In the genomic region with DNA sequence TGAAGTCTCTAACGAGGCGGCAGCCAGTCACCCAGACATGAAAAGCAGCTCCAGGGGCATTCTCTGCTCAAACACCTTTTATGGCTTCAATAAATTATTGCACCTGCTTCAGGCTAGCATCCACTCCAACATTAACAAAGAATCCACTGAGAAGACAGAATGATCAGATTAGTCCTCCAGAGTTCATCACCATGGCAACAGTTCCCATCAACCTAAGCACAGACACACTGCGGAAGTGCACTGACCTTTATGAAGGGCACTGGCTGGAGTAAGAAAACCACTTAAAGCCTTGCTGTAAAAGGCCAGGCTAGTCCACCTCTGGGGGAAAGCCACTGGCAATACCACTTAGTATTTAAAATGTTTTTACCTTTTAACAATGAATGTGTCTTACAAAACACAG, we compare ENCODE assay signal across 11 mouse cellular contexts. TPM values are rescaled to one million over a fixed set of nuclear protein-coding genes. Genes with fewer than 3 reads are reported as not detected.
A peak's percentile ranks its signal among the peaks of the same experiment; 100 is the strongest.
DNase-seq lines count a peak whose midpoint lies in the region; ATAC-seq and TF ChIP-seq lines count a peak whose summit lies in the region.
"Had no signal": no experiment of that assay in that cellular context is flagged by ENCODE, and none has a peak within 500 bp of the region (broad histone marks: within the 10 kb centered on the region; RNA-seq: fewer than 3 reads in every experiment).

No protein-coding gene starts in this region.

- H3K9ac ChIP-seq in forebrain, embryonic 13.5 days, result no peak overlapping the region
- no peak overlapping the region for H3K9ac ChIP-seq in forebrain, embryonic 15.5 days (replicated peaks)
- no peak overlapping the region for H3K9ac ChIP-seq in kidney, postnatal 0 days (ENCODE audit: low read depth, low read length)
- no peak overlapping the region for H3K9ac ChIP-seq in kidney, embryonic 16.5 days (replicated peaks; ENCODE audit: low read length)
- H3K9ac ChIP-seq in intestine, embryonic 15.5 days, result no peak overlapping the region
- H3K9ac ChIP-seq: liver, embryonic 13.5 days; stomach, embryonic 15.5 days had no signal

- peaks cover 7% of the 10 kb centered on the region; the same call in 1 of the 2 replicates for H3K4me1 ChIP-seq in forebrain, embryonic 13.5 days
- no peaks in the 10 kb centered on the region for H3K4me1 ChIP-seq in forebrain, embryonic 15.5 days
- peaks cover 6% of the 10 kb centered on the region for H3K4me1 ChIP-seq in kidney, postnatal 0 days (replicated peaks; ENCODE audit: insufficient read depth, low read length)
- peaks cover 16% of the 10 kb centered on the region for H3K4me1 ChIP-seq in kidney, embryonic 16.5 days (ENCODE audit: insufficient read depth, low read length)
- H3K4me1 ChIP-seq in intestine, embryonic 15.5 days (replicated peaks), result peaks cover 6% of the 10 kb centered on the region; the same call in 1 of the 2 replicates

- H3K4me3 ChIP-seq in forebrain, embryonic 13.5 days, result no peak overlapping the region
- H3K4me3 ChIP-seq in forebrain, embryonic 15.5 days, result no peak overlapping the region
- no peak overlapping the region for H3K4me3 ChIP-seq in kidney, postnatal 0 days (replicated peaks; ENCODE audit: low read depth, low read length)
- H3K4me3 ChIP-seq in kidney, embryonic 16.5 days (ENCODE audit: low read length), result no peak overlapping the region
- H3K4me3 ChIP-seq in intestine, embryonic 15.5 days (replicated peaks), result no peak overlapping the region
- H3K4me3 ChIP-seq: left cerebral cortex, adult 2 months; liver, embryonic 13.5 days; stomach, embryonic 15.5 days had no signal

- H3K9me3 ChIP-seq in forebrain, embryonic 13.5 days (replicated peaks), result 0 out of 2 replicates have a peak, but pooled peaks cover 4% of the 10 kb centered on the region
- no peaks in the 10 kb centered on the region for H3K9me3 ChIP-seq in forebrain, embryonic 15.5 days
- H3K9me3 ChIP-seq in kidney, postnatal 0 days (replicated peaks; ENCODE audit: low read length), result no peaks in the 10 kb centered on the region
- H3K9me3 ChIP-seq in kidney, embryonic 16.5 days (ENCODE audit: low read length), result no peaks in the 10 kb centered on the region
- no peaks in the 10 kb centered on the region for H3K9me3 ChIP-seq in intestine, embryonic 15.5 days
- H3K9me3 ChIP-seq: liver, embryonic 13.5 days; stomach, embryonic 15.5 days had no signal

- H3K4me2 ChIP-seq in forebrain, embryonic 13.5 days, result no peak overlapping the region
- no peak overlapping the region for H3K4me2 ChIP-seq in forebrain, embryonic 15.5 days (replicated peaks)
- no peak overlapping the region for H3K4me2 ChIP-seq in kidney, postnatal 0 days (ENCODE audit: low read length)
- H3K4me2 ChIP-seq in kidney, embryonic 16.5 days (replicated peaks; ENCODE audit: low read depth, low read length), result no peak overlapping the region
- no peak overlapping the region for H3K4me2 ChIP-seq in intestine, embryonic 15.5 days (replicated peaks)
- H3K4me2 ChIP-seq: liver, embryonic 13.5 days; stomach, embryonic 15.5 days had no signal

- peak; percentile 78 for DNase-seq in kidney, postnatal 0 days (ENCODE audit: low spot score)
- DNase-seq in retina, postnatal 1 day, result peak; percentile 72
- no peak for DNase-seq in urinary bladder, adult 18-20 months (ENCODE audit: low spot score in 2 of 2)
- DNase-seq: liver, embryonic 13.5 days had no signal

- no peaks in the 10 kb centered on the region for H3K27me3 ChIP-seq in forebrain, embryonic 13.5 days
- no peaks in the 10 kb centered on the region for H3K27me3 ChIP-seq in forebrain, embryonic 15.5 days
- H3K27me3 ChIP-seq in kidney, postnatal 0 days (ENCODE audit: insufficient read depth, low read length), result no peaks in the 10 kb centered on the region
- H3K27me3 ChIP-seq in kidney, embryonic 16.5 days (ENCODE audit: insufficient read depth, low read length), result no peaks in the 10 kb centered on the region
- no peaks in the 10 kb centered on the region for H3K27me3 ChIP-seq in intestine, embryonic 15.5 days (replicated peaks)
- H3K27me3 ChIP-seq: liver, embryonic 13.5 days; stomach, embryonic 15.5 days had no signal

- peaks cover 44% of the 10 kb centered on the region for H3K36me3 ChIP-seq in forebrain, embryonic 13.5 days (ENCODE audit: poor library complexity, severe bottlenecking)
- H3K36me3 ChIP-seq in forebrain, embryonic 15.5 days, result peaks cover 34% of the 10 kb centered on the region
- peaks cover 40% of the 10 kb centered on the region for H3K36me3 ChIP-seq in kidney, postnatal 0 days (ENCODE audit: insufficient read depth, low read length)
- peaks cover 40% of the 10 kb centered on the region for H3K36me3 ChIP-seq in kidney, embryonic 16.5 days (ENCODE audit: insufficient read depth, low read length)
- H3K36me3 ChIP-seq in intestine, embryonic 15.5 days, result peaks cover 27% of the 10 kb centered on the region

- 0 out of 2 replicates have a peak overlapping the region, but pooled peaks have one; percentile 3 for H3K27ac ChIP-seq in forebrain, embryonic 13.5 days
- H3K27ac ChIP-seq in forebrain, embryonic 15.5 days (replicated peaks), result no peak overlapping the region
- no peak overlapping the region for H3K27ac ChIP-seq in kidney, postnatal 0 days
- H3K27ac ChIP-seq in kidney, embryonic 16.5 days (ENCODE audit: low read length), result no peak overlapping the region
- no peak overlapping the region for H3K27ac ChIP-seq in intestine, embryonic 15.5 days
- H3K27ac ChIP-seq: left cerebral cortex, adult 2 months; liver, embryonic 13.5 days; stomach, embryonic 15.5 days had no signal

- 33% methylated on average over 3 of the region's 3 CpGs for WGBS in forebrain, embryonic 13.5 days
- WGBS in forebrain, embryonic 15.5 days, result 29% methylated on average over 3 of the region's 3 CpGs
- 22% methylated on average over 3 of the region's 3 CpGs for WGBS in kidney, postnatal 0 days
- WGBS in kidney, embryonic 16.5 days, result 23% methylated on average over 3 of the region's 3 CpGs
- 39% methylated on average over 3 of the region's 3 CpGs for WGBS in intestine, embryonic 15.5 days

- TF ChIP-seq CTCF in kidney, postnatal 0 days (IDR thresholded peaks at IDR 0.05; ENCODE audit: low read depth), result no peak

- ATAC-seq in forebrain, embryonic 13.5 days, result no peak
- no peak for ATAC-seq in forebrain, embryonic 15.5 days (replicated peaks)
- 0 out of 2 replicates have a peak, but pooled peaks have one; percentile 37 for ATAC-seq in kidney, postnatal 0 days (replicated peaks; ENCODE audit: low FRiP score, low read depth)
- ATAC-seq in kidney, embryonic 16.5 days (ENCODE audit: low FRiP score, low TSS enrichment), result no peak
- peak; percentile 79 for ATAC-seq in intestine, embryonic 15.5 days
- ATAC-seq in activated CD4-positive, CD25-positive, alpha-beta regulatory T cell, adult 4 months, result no peak

RNA-seq across cellular contexts. Expression of gene Dad1, which starts 9.7 kb away (rescaled TPM):
- 281 and 283 TPM in 2 replicates for polyA plus RNA-seq in forebrain, embryonic 13.5 days (2015; fragmentation: Nextera tagmentation; extraction: Ambion mirVana)
- polyA plus RNA-seq in forebrain, embryonic 15.5 days (2015; fragmentation: Nextera tagmentation; extraction: Ambion mirVana), result 286 and 291 TPM in 2 replicates
- polyA plus RNA-seq in kidney, postnatal 0 days (2015; fragmentation: Nextera tagmentation; extraction: Ambion mirVana), result 544 and 545 TPM in 2 replicates
- polyA plus RNA-seq in kidney, embryonic 16.5 days (2015; fragmentation: Nextera tagmentation; extraction: Ambion mirVana), result 422 and 474 TPM in 2 replicates
- polyA plus RNA-seq in intestine, embryonic 15.5 days (2015; fragmentation: Nextera tagmentation; extraction: Ambion mirVana), result 450 and 484 TPM in 2 replicates
- 100 to 1,000 TPM; 424 to 425 TPM for polyA plus RNA-seq in activated CD4-positive, CD25-positive, alpha-beta regulatory T cell, adult 4 months (2017; shearing (Covaris generic))

RNA-seq across cellular contexts. Expression of gene Abhd4, which starts 9.8 kb away (rescaled TPM):
- 46.1 and 51.3 TPM in 2 replicates for polyA plus RNA-seq in forebrain, embryonic 13.5 days (2015; fragmentation: Nextera tagmentation; extraction: Ambion mirVana)
- polyA plus RNA-seq in forebrain, embryonic 15.5 days (2015; fragmentation: Nextera tagmentation; extraction: Ambion mirVana), result 47.7 and 53.9 TPM in 2 replicates
- 80.9 and 84.4 TPM in 2 replicates for polyA plus RNA-seq in kidney, postnatal 0 days (2015; fragmentation: Nextera tagmentation; extraction: Ambion mirVana)
- polyA plus RNA-seq in kidney, embryonic 16.5 days (2015; fragmentation: Nextera tagmentation; extraction: Ambion mirVana), result 80.3 and 86.2 TPM in 2 replicates
- 41.6 and 42.6 TPM in 2 replicates for polyA plus RNA-seq in intestine, embryonic 15.5 days (2015; fragmentation: Nextera tagmentation; extraction: Ambion mirVana)
- 10 to 100 TPM; 16.3 to 16.9 TPM for polyA plus RNA-seq in activated CD4-positive, CD25-positive, alpha-beta regulatory T cell, adult 4 months (2017; shearing (Covaris generic))

RNA-seq across cellular contexts. Expression of gene Olfr49, which starts 40.6 kb away (rescaled TPM):
- polyA plus RNA-seq in forebrain, embryonic 13.5 days (2015; fragmentation: Nextera tagmentation; extraction: Ambion mirVana), result not detected in 2 replicates
- not detected in 2 replicates for polyA plus RNA-seq in forebrain, embryonic 15.5 days (2015; fragmentation: Nextera tagmentation; extraction: Ambion mirVana)
- 0.03 TPM in 1 of 2 replicates, not detected in the other for polyA plus RNA-seq in kidney, postnatal 0 days (2015; fragmentation: Nextera tagmentation; extraction: Ambion mirVana)
- polyA plus RNA-seq in kidney, embryonic 16.5 days (2015; fragmentation: Nextera tagmentation; extraction: Ambion mirVana), result not detected in 2 replicates
- polyA plus RNA-seq in intestine, embryonic 15.5 days (2015; fragmentation: Nextera tagmentation; extraction: Ambion mirVana), result not detected in 2 replicates
- under 1 TPM in 1 of 2 experiments, not detected in 1; 0.08 TPM for polyA plus RNA-seq in activated CD4-positive, CD25-positive, alpha-beta regulatory T cell, adult 4 months (2017; shearing (Covaris generic))
- polyA plus RNA-seq: liver, embryonic 13.5 days; stomach, embryonic 15.5 days had no signal

Comparison
In these comparisons a context has a peak if more than half of its experiments do, and no peak if none do; other contexts are left out.
1. ATAC-seq: peak in kidney, postnatal 0 days (single experiment) and intestine, embryonic 15.5 days (single experiment); none in forebrain, embryonic 13.5 days (single experiment), forebrain, embryonic 15.5 days (single experiment), kidney, embryonic 16.5 days (single experiment) and activated CD4-positive, CD25-positive, alpha-beta regulatory T cell, adult 4 months (single experiment).
2. DNase-seq: peak in kidney, postnatal 0 days (single experiment) and retina, postnatal 1 day (single experiment); none in urinary bladder, adult 18-20 months (0 of 2).